Mouse (Mus musculus) stomach, embryonic 15.5 days (tissue): Measurements from ENCODE around the gene 4930432K21Rik. TPM values are rescaled to one million over a fixed set of nuclear protein-coding genes. Genes with fewer than 3 reads are reported as not detected.

Experiments used
- ATAC-seq: fragments of 200-750 bp; cut with Nextera tagmentation; 2 replicates; pipeline ENCODE4 v1.8.0; 2017; ENCODE audit warnings: low read depth, moderate number of reproducible peaks, moderate TSS enrichment; ENCODE audit not compliant: insufficient read depth, low FRiP score
- H3K27ac ChIP-seq: fragments of 300-500 bp; sonication (generic); 2 replicates; pipeline ENCODE4 v1.5.1; 2015; ENCODE audit warnings: mild to moderate bottlenecking, inconsistent platforms
- H3K27me3 ChIP-seq: fragments of 300-500 bp; sonication (generic); replicated peaks from 2 replicates; pipeline ENCODE4 v1.6.1; 2015; ENCODE audit warnings: inconsistent platforms
- H3K36me3 ChIP-seq: fragments of 300-500 bp; sonication (generic); 2 replicates; pipeline ENCODE4 v1.6.1; 2015; ENCODE audit warnings: inconsistent platforms
- H3K4me1 ChIP-seq: fragments of 300-500 bp; sonication (generic); 2 replicates; pipeline ENCODE4 v1.6.1; 2015; ENCODE audit warnings: inconsistent platforms
- H3K4me2 ChIP-seq: fragments of 300-500 bp; sonication (generic); 2 replicates; pipeline ENCODE4 v1.6.1; 2015; ENCODE audit warnings: mild to moderate bottlenecking, inconsistent platforms
- H3K4me3 ChIP-seq: fragments of 300-500 bp; sonication (generic); replicated peaks from 2 replicates; pipeline ENCODE4 v1.5.1; 2015; ENCODE audit warnings: inconsistent platforms
- H3K9ac ChIP-seq: fragments of 300-500 bp; sonication (generic); 2 replicates; pipeline ENCODE4 v1.6.1; 2015; ENCODE audit warnings: inconsistent platforms
- H3K9me3 ChIP-seq: fragments of 300-500 bp; sonication (generic); 2 replicates; pipeline ENCODE4 v1.6.1; 2016; ENCODE audit warnings: inconsistent platforms
- WGBS: fragments of 180-500 bp; shearing (Covaris S2); methylation state at CpG from one replicate; pipeline ENCODE4 v1.1.7; 2015; 5-methylcytosine and 5-hydroxymethylcytosine counted together
- microRNA counts: library from miRNA; unstranded; fragments of <30 nt; microRNA quantifications from one replicate; lab custom pipeline; 2016
- microRNA-seq: library from miRNA; unstranded; fragments of <30 nt; microRNA quantifications from one replicate; pipeline ENCODE4, GENCODE M21; 2016
- polyA plus RNA-seq: library from polyadenylated mRNA; unstranded; fragments of >200 nt; fragmentation: Nextera tagmentation; extraction: Ambion mirVana; gene quantifications from 2 replicates; pipeline ENCODE4 v1.2.1, GENCODE M21; 2015

Gene 4930432K21Rik
- polyA plus RNA-seq, 1 experiment from 2014 or later = 0.91 TPM

DNA sequence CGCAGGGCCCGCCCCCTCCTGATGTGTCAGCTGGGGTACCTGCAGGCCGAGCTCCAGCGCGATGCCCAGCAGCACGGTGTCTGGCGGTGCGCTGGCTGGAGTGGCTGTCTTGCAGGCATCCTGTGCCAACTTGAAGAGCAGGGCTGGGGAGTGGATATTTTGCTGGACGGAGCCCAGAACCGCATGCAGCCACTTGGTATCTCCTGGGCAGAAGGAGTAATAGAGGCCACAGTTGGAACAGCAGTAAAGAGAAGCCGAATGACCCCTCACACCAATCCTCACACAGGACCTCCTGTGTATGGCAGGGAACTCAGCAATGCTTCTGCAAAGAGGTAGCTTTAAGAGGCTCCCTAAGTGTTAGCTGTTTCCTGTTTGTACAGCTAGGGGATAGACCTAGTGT is 69.4 kb downstream of the 4930432K21Rik start:
- no peak overlapping the region for H3K4me3 ChIP-seq
- no peak overlapping the region for H3K9ac ChIP-seq
- no peak overlapping the region for H3K4me2 ChIP-seq
- H3K27ac ChIP-seq = no peak overlapping the region
- no peaks in the 10 kb centered on the region for H3K27me3 ChIP-seq
- no peak for ATAC-seq
- H3K9me3 ChIP-seq = no peaks in the 10 kb centered on the region
- H3K4me1 ChIP-seq = no peaks in the 10 kb centered on the region
- WGBS = 95% methylated on average over 11 of the region's 11 CpGs
- peaks cover 27% of the 10 kb centered on the region for H3K36me3 ChIP-seq

DNA sequence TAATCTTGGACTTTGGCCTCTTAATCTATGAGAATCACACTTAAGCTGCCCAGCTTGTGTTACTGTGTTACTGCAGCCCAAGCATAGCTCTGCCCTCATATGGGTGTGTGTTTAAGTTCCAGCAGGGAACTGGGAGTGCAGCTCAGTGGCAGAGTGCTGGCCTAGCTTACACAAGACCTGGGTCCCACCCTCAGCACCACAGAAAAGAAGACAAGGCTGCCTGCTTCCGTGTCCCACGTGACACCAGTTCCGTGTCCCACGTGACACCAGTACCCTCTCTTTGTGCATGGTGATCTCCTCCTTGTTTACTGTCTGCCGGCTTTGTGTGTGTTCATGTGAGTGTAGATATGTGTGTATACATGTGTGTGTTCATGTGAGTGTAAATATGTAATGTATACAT is 70.3 kb downstream of the 4930432K21Rik start:
- Histone ChIP-seq H3K4me2 (no peak overlapping the region), H3K36me3 (peaks cover 33% of the 10 kb centered on the region; the same call in 1 of the 2 replicates), H3K4me1 (no peaks in the 10 kb centered on the region), H3K4me3 (no peak overlapping the region), H3K9me3 (no peaks in the 10 kb centered on the region), H3K27me3 (no peaks in the 10 kb centered on the region), H3K27ac (no peak overlapping the region), H3K9ac (no peak overlapping the region)
- 94% methylated on average over 5 of the region's 5 CpGs for WGBS
- ATAC-seq = no peak

GRCm38 (mm10) chr8:84220105-84220504 is 72.3 kb downstream of the 4930432K21Rik start:
- Histone ChIP-seq H3K36me3 (peaks cover 42% of the 10 kb centered on the region), H3K27ac (no peak overlapping the region), H3K9me3 (no peaks in the 10 kb centered on the region), H3K4me1 (no peaks in the 10 kb centered on the region), H3K27me3 (no peaks in the 10 kb centered on the region), H3K4me3 (no peak overlapping the region), H3K4me2 (no peak overlapping the region), H3K9ac (no peak overlapping the region)
- no peak for ATAC-seq
- WGBS = 70% methylated on average over 7 of the region's 7 CpGs

MicroRNA genes within 50 kb of the gene (microRNA counts, 519-probe panel; counts per million panel counts)
- microRNA mmu-miR-181c (lab: Ali Mortazavi, UCI) (2,603 counts per million, percentile 62 among the panel's probes with 10 or more counts), microRNA mmu-miR-23a (lab: Ali Mortazavi, UCI) (3,578 counts per million, percentile 90 among the panel's probes with 10 or more counts), microRNA mmu-miR-27a (lab: Ali Mortazavi, UCI) (3,738 counts per million, percentile 93 among the panel's probes with 10 or more counts)

Small RNAs within 50 kb of the gene (microRNA-seq; reads per million reads assigned to microRNA genes)
- not detected for gene Gm25110
- gene Mir181c = 5,348 reads per million, percentile 90 among the genes with 10 or more reads in this experiment
- 4,070 reads per million, percentile 87 among the genes with 10 or more reads in this experiment for gene Mir181d
- gene Mir23a = 17,709 reads per million, percentile 96 among the genes with 10 or more reads in this experiment
- gene Mir24-2 = not detected
- 291 reads per million, percentile 63 among the genes with 10 or more reads in this experiment for gene Mir27a
- gene Mir3074-2 = not detected

Other genes starting within 250 kb of the 4930432K21Rik start
- gene Adgrl1, start 247.9 kb upstream of the 4930432K21Rik start, polyA plus RNA-seq = 17.7 and 18.1 TPM in 2 replicates
- gene Gm10644, start 192.8 kb upstream of the 4930432K21Rik start, polyA plus RNA-seq = 0.42 and 0.53 TPM in 2 replicates
- gene Asf1b, start 192.5 kb upstream of the 4930432K21Rik start, polyA plus RNA-seq = 55.0 and 57.3 TPM in 2 replicates
- 113 and 125 TPM in 2 replicates for gene Prkaca, start 175.0 kb upstream of the 4930432K21Rik start, polyA plus RNA-seq
- gene Samd1, start 150.4 kb upstream of the 4930432K21Rik start, polyA plus RNA-seq = 8.9 and 9.9 TPM in 2 replicates
- 0.53 and 0.68 TPM in 2 replicates for gene 1700067K01Rik, start 146.5 kb upstream of the 4930432K21Rik start, polyA plus RNA-seq
- gene 2210011C24Rik, start 135.9 kb upstream of the 4930432K21Rik start, polyA plus RNA-seq = 0.67 and 1.0 TPM in 2 replicates
- 6.6 and 6.7 TPM in 2 replicates for gene Palm3, start 126.6 kb upstream of the 4930432K21Rik start, polyA plus RNA-seq
- gene Il27ra, start 105.4 kb upstream of the 4930432K21Rik start, polyA plus RNA-seq = 1.1 and 1.7 TPM in 2 replicates
- not detected in 2 replicates for gene Rln3, start 103.0 kb upstream of the 4930432K21Rik start, polyA plus RNA-seq
- gene Gm10643, start 82.9 kb upstream of the 4930432K21Rik start, polyA plus RNA-seq = 1.1 and 1.3 TPM in 2 replicates
- gene Rfx1, start 81.2 kb upstream of the 4930432K21Rik start, polyA plus RNA-seq = 8.0 and 8.8 TPM in 2 replicates
- 6.8 and 7.7 TPM in 2 replicates for gene Dcaf15, start 43.3 kb upstream of the 4930432K21Rik start, polyA plus RNA-seq
- 0.36 and 0.39 TPM in 2 replicates for gene Podnl1, start 22.0 kb upstream of the 4930432K21Rik start, polyA plus RNA-seq
- 22.2 and 22.7 TPM in 2 replicates for gene Cc2d1a, start 89 bp upstream of the 4930432K21Rik start, polyA plus RNA-seq
- gene Nanos3, start 37.2 kb downstream of the 4930432K21Rik start, polyA plus RNA-seq = 1.7 and 2.3 TPM in 2 replicates
- gene Zswim4, start 89.0 kb downstream of the 4930432K21Rik start, polyA plus RNA-seq = 8.9 and 9.7 TPM in 2 replicates
- gene D8Ertd738e, start 101.7 kb downstream of the 4930432K21Rik start, polyA plus RNA-seq = 311 and 318 TPM in 2 replicates
- 68.9 and 73.2 TPM in 2 replicates for gene Mri1, start 109.3 kb downstream of the 4930432K21Rik start, polyA plus RNA-seq
- 14.4 and 17.8 TPM in 2 replicates for gene Ccdc130, start 122.4 kb downstream of the 4930432K21Rik start, polyA plus RNA-seq
- gene Cacna1a, start 240.4 kb downstream of the 4930432K21Rik start, polyA plus RNA-seq = 4.1 and 5.3 TPM in 2 replicates